Mouse (Mus musculus) MEL (cell line): ENCODE results near the gene Cfdp1.

Experiments
- ELF1 ChIP-seq: IDR thresholded peaks from 2 replicates; pipeline ENCODE4 v1.6.1; 2014; ENCODE audit warnings: low read depth, mild to moderate bottlenecking, inconsistent platforms, low read length, improper control_type of control experiment, moderate library complexity
- EP300 ChIP-seq, 2 experiments: IDR thresholded peaks; 2 replicates each; pipeline ENCODE4 v1.6.1; 2011; ENCODE audit warnings: improper control_type of control experiment in 2 of 2, low read length in 2 of 2, low read depth in 1 of 2, mild to moderate bottlenecking in 1 of 2
- MEF2A ChIP-seq: IDR thresholded peaks from 2 replicates; pipeline ENCODE4 v1.6.1; 2014; ENCODE audit warnings: low read depth, mild to moderate bottlenecking, inconsistent platforms, low read length, improper control_type of control experiment; ENCODE audit not compliant: poor library complexity, insufficient replicate concordance, severe bottlenecking; ENCODE audit errors: extremely low read depth
- POLR2AphosphoS5 ChIP-seq: IDR thresholded peaks from 2 replicates; pipeline ENCODE4 v1.6.1; 2012; ENCODE audit warnings: low read depth, borderline replicate concordance, mild to moderate bottlenecking, inconsistent platforms, low read length, moderate library complexity, mixed read lengths
- USF2 ChIP-seq, 2 experiments: IDR thresholded peaks; 2 replicates each; pipeline ENCODE4 v1.6.1; 2011 to 2012; ENCODE audit warnings: improper control_type of control experiment in 2 of 2, low read length in 2 of 2, borderline replicate concordance in 1 of 2, inconsistent platforms in 1 of 2, low read depth in 1 of 2, mild to moderate bottlenecking in 1 of 2; ENCODE audit not compliant: insufficient read depth in 1 of 2
- ZC3H11A ChIP-seq: IDR thresholded peaks from 2 replicates; pipeline ENCODE4 v1.6.1; 2012; ENCODE audit warnings: low read depth, mild to moderate bottlenecking, inconsistent platforms, low read length, improper control_type of control experiment

DNA sequence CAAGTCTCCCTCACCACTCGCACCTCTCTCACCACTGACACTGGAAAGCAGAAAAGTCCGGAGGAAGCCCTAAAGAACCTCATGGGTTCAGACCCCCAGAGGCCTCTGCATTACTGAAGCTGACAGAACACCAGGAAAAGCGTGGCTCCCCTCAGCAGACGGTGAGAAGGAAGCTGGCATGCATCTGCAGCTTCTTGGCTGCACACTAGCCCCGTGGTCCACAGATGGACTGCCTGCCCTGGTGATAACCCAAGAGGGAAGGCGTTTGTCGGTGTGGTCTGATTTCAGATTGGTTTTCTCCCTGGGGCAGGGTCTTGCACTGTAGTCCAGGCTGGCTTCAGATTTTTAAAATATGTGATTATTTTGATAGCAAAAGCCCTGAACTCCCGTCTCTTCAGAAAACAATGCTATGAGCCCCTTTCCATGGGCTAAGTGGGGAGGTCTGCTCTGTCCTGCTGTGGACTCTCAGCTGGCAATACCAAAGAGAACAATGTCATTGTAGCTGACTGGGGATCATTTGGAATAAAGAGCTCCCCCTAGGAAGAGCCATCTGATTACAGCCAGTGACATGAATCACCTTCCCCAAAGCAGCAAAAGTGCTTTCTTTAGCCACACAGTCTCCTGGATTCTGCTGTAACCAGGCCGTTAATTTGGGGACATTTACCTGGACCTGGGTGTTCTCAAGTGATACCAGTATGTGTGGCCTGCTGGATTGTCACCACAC, 71.3 kb downstream of the Cfdp1 start:
- no peak for TF ChIP-seq ZC3H11A
- no peak for TF ChIP-seq POLR2AphosphoS5
- TF ChIP-seq EP300 (IDR thresholded peaks at IDR 0.05; ENCODE audit: low read depth in 1 of 2, low read length in 2 of 2): no peak
- TF ChIP-seq USF2 (IDR thresholded peaks at IDR 0.05; ENCODE audit: borderline replicate concordance in 1 of 2, insufficient read depth in 1 of 2, low read depth in 1 of 2, low read length in 2 of 2): no peak
- TF ChIP-seq ELF1: no peak
- TF ChIP-seq MEF2A: no peak
